Mouse (Mus musculus): ENCODE measurements at regions not wholly inside any gene's neighbourhood (a gene's known extent, or its start where the extent isn't known, plus 50 kb on each side); places are given as distances from the start of the nearest gene placed in this dataset.

GRCm38 (mm10) chrX:129272135-129272534 is 477.4 kb upstream of the Diaph2 start:
- DNase-seq (ENCODE audit: low spot score) = no peak

DNA sequence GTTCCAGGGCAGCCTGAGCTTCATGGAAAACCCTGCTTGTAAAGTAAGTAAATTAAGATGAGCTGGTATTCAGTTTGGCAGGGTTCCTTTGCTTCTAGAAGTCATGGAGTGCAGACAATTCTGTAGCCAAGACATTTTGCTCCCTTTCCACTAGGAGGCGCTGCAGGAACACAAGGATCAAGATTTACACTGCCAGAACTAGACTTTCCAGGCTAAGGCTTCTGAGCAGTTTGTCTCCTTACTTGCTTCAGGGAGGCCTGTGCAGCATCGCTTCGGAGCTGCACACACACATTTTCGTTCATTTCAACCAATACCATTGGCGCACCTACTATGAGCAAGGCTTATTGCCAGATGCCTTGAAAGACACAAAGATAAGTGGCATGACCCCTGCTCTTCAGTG is 445.6 kb upstream of the Diaph2 start:
- DNase-seq (ENCODE audit: low spot score) = peak; percentile 20

GRCm38 (mm10) chrX:129309380-129309779 is 440.2 kb upstream of the Diaph2 start:
- DNase-seq (ENCODE audit: low spot score) = no peak

GRCm38 (mm10) chrX:129329441-129329840 is 420.1 kb upstream of the Diaph2 start:
- DNase-seq (ENCODE audit: low spot score) = no peak

DNA sequence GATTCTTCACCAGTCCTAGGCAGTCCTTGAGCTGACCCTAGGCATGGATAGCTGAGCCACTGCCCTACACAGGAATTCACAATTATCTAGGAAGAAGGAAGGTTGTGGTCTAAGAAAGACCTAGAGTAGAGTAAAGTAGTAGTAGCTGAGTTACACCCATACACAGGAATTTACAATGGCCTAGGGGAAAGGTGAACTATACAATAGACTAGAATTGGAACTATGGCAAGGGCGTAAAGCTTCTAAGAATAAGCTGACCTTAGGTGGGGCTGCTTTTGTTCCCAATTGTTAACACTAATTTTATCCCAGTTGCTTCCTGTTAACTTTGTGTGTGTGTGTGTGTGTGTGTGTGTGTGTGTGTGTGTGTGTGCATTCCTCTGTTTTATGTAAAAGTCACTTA is 416.7 kb upstream of the Diaph2 start:
- no peak for DNase-seq (ENCODE audit: low spot score)
